Mouse (Mus musculus) right cerebral cortex, postnatal 10 days (tissue): ENCODE results near the gene Terf2ip.

Experiments
- DNase-seq, 2 experiments: peaks; one replicate each; pipeline ENCODE4 v3.0.0; 2021; ENCODE audit warnings: low spot score in 2 of 2

Gene Terf2ip

GRCm38 (mm10) chr8:112010997-112011815 is at the start of gene Terf2ip, which contains the start of gene Kars:
Terf2ip (plus strand) TSS chr8:112011398.
Kars (minus strand) TSS chr8:112011323.
- peak; percentile 95 for DNase-seq

GRCm38 (mm10) chr8:111962589-111962988 is 48.6 kb upstream of the Terf2ip start:
- no peak for DNase-seq

GRCm38 (mm10) chr8:111963091-111963490 is 48.1 kb upstream of the Terf2ip start:
- DNase-seq = no peak

GRCm38 (mm10) chr8:111963546-111963945 is 47.7 kb upstream of the Terf2ip start:
- no peak for DNase-seq

GRCm38 (mm10) chr8:111964351-111964750 is 46.8 kb upstream of the Terf2ip start:
- DNase-seq = no peak

GRCm38 (mm10) chr8:111964849-111965561 is 46.2 kb upstream of the Terf2ip start:
- DNase-seq = no peak

GRCm38 (mm10) chr8:111967246-111967870 is 43.8 kb upstream of the Terf2ip start:
- no peak for DNase-seq

GRCm38 (mm10) chr8:111968541-111968940 is 42.7 kb upstream of the Terf2ip start:
- no peak for DNase-seq

GRCm38 (mm10) chr8:111968991-111969390 is 42.2 kb upstream of the Terf2ip start:
- no peak for DNase-seq

- no peak for DNase-seq
Measured at GRCm38 (mm10) chr8:111974138-111974537, 37.1 kb upstream of the Terf2ip start.

- no peak for DNase-seq
Measured at GRCm38 (mm10) chr8:111975706-111976105, 35.5 kb upstream of the Terf2ip start.

GRCm38 (mm10) chr8:111976326-111976725 is 34.9 kb upstream of the Terf2ip start:
- no peak for DNase-seq

- no peak for DNase-seq
Measured at GRCm38 (mm10) chr8:111978147-111978546, 33.1 kb upstream of the Terf2ip start.

GRCm38 (mm10) chr8:111982116-111982515 is 29.1 kb upstream of the Terf2ip start:
- no peak for DNase-seq

GRCm38 (mm10) chr8:111984511-111984910 is 26.7 kb upstream of the Terf2ip start:
- DNase-seq = no peak

GRCm38 (mm10) chr8:111989911-111990310 is 21.3 kb upstream of the Terf2ip start:
- DNase-seq = peak; percentile 66 to 76

GRCm38 (mm10) chr8:111991278-111991677 is 19.9 kb upstream of the Terf2ip start:
- peak in 1 of 2 experiments; percentile 54 for DNase-seq

GRCm38 (mm10) chr8:111992013-111992702 is 19.0 kb upstream of the Terf2ip start, which contains the start of gene Adat1:
Adat1 (minus strand) TSS chr8:111992302.
- DNase-seq = peak; percentile 93 to 94

- DNase-seq = no peak
Measured at GRCm38 (mm10) chr8:111992703-111993039, 18.5 kb upstream of the Terf2ip start.

- no peak for DNase-seq
Measured at GRCm38 (mm10) chr8:112004754-112005153, 6.4 kb upstream of the Terf2ip start.

GRCm38 (mm10) chr8:112005601-112006000 is 5.6 kb upstream of the Terf2ip start:
- DNase-seq = peak; percentile 39 to 47

GRCm38 (mm10) chr8:112007669-112008068 is 3.5 kb upstream of the Terf2ip start:
- DNase-seq = no peak
